Mouse (Mus musculus): Measurements from ENCODE around the gene Sumf2.
"Not testable (repeated sequence)": the region's sequence is repeated elsewhere in the genome, so short reads cannot be mapped to it uniquely, and the experiment has no call there.

Sumf2 gene

GRCm38 (mm10) chr5:129846752-129847557 lies at the start of gene Sumf2:
TSS of gene Sumf2 (plus strand) at chr5:129846986.
- in situ Hi-C loops (cut with MboI, MseI) = loop anchor here (5.0 kb wide), 2 partner anchors 40 to 55 kb away; partner anchors contain the start of gene Chchd2

GRCm38 (mm10) chr5:129844848-129845247 lies 1.9 kb upstream of the Sumf2 start:
- in situ Hi-C loops (cut with MboI, MseI) = loop anchor here (5.0 kb wide), 2 partner anchors 42 to 53 kb away; partner anchors contain the start of gene Chchd2

- in situ Hi-C loops (cut with MboI, MseI) = loop anchor here (5.0 kb wide), 2 partner anchors 40 to 55 kb away; partner anchors contain the start of gene Chchd2
These were observed 703 bp downstream of the Sumf2 start for GRCm38 (mm10) chr5:129847558-129847820.

GRCm38 (mm10) chr5:129855163-129855562 lies 8.4 kb downstream of the Sumf2 start:
- in situ Hi-C loops (cut with MboI, MseI) = loop anchor here (10.0 to 25.0 kb wide), 4 partner anchors 250 to 793 kb away; no protein-coding TSS in a partner anchor

GRCm38 (mm10) chr5:129856414-129856813 lies 9.6 kb downstream of the Sumf2 start:
- in situ Hi-C loops (cut with MboI, MseI) = loop anchor here (10.0 to 25.0 kb wide), 4 partner anchors 252 to 794 kb away; no protein-coding TSS in a partner anchor

GRCm38 (mm10) chr5:129862325-129862724 lies 15.5 kb downstream of the Sumf2 start:
- in situ Hi-C loops (cut with MboI, MseI) = loop anchor here (25.0 kb wide), 3 partner anchors 475 to 800 kb away; no protein-coding TSS in a partner anchor

GRCm38 (mm10) chr5:129864467-129864866 lies 17.7 kb downstream of the Sumf2 start:
- in situ Hi-C loops (cut with MboI, MseI) = loop anchor here (25.0 kb wide), 3 partner anchors 477 to 802 kb away; no protein-coding TSS in a partner anchor

- in situ Hi-C loops (cut with MboI, MseI) = loop anchor here (25.0 kb wide), 3 partner anchors 479 to 804 kb away; no protein-coding TSS in a partner anchor
These were observed 19.1 kb downstream of the Sumf2 start for GRCm38 (mm10) chr5:129865841-129866240.

GRCm38 (mm10) chr5:129869238-129869995 lies 22.6 kb downstream of the Sumf2 start:
- in situ Hi-C loops (cut with MboI, MseI) = loop anchor here (25.0 kb wide), 3 partner anchors 482 to 807 kb away; no protein-coding TSS in a partner anchor

- in situ Hi-C loops (cut with MboI, MseI) = loop anchor here (25.0 kb wide), 3 partner anchors 484 to 809 kb away; no protein-coding TSS in a partner anchor
These were observed 24.5 kb downstream of the Sumf2 start for GRCm38 (mm10) chr5:129871238-129871637.

GRCm38 (mm10) chr5:129873942-129874341 lies 27.2 kb downstream of the Sumf2 start:
- in situ Hi-C loops (cut with MboI, MseI) = loop anchor here (25.0 kb wide), 3 partner anchors 487 to 812 kb away; no protein-coding TSS in a partner anchor

GRCm38 (mm10) chr5:129875098-129875497 lies 28.3 kb downstream of the Sumf2 start:
- in situ Hi-C loops (cut with MboI, MseI) = no loop called here

GRCm38 (mm10) chr5:129877731-129878455 lies 31.1 kb downstream of the Sumf2 start:
- in situ Hi-C loops (cut with MboI, MseI) = no loop called here

- in situ Hi-C loops (cut with MboI, MseI) = no loop called here
These were observed 32.2 kb downstream of the Sumf2 start for GRCm38 (mm10) chr5:129878946-129879345.

- in situ Hi-C loops (cut with MboI, MseI) = no loop called here
These were observed 33.1 kb downstream of the Sumf2 start for GRCm38 (mm10) chr5:129879888-129880287.

- in situ Hi-C loops (cut with MboI, MseI) = loop anchor here (5.0 kb wide), 1 partner anchor 39 kb away; the partner anchor contains the start of gene Sumf2
These were observed 39.5 kb downstream of the Sumf2 start for GRCm38 (mm10) chr5:129886271-129886670.

- in situ Hi-C loops (cut with MboI, MseI) = loop anchor here (5.0 kb wide), 1 partner anchor 40 kb away; the partner anchor contains the start of gene Sumf2
These were observed 40.3 kb downstream of the Sumf2 start, which contains the start of gene Chchd2 for GRCm38 (mm10) chr5:129886911-129887636. TSS of gene Chchd2 (minus strand) at chr5:129887470.

- in situ Hi-C loops (cut with MboI, MseI) = not testable (repeated sequence)
These were observed 43.6 kb downstream of the Sumf2 start for GRCm38 (mm10) chr5:129890390-129890789.

- in situ Hi-C loops (cut with MboI, MseI) = no loop called here
These were observed 48.7 kb downstream of the Sumf2 start, which contains the start of gene Zbed5 for GRCm38 (mm10) chr5:129895198-129896088. TSS of gene Zbed5 (plus strand) at chr5:129895723.

Data from T-helper 1 cell (primary cell).